Mouse (Mus musculus): ENCODE data around the gene Ankmy1.

Gene Ankmy1

DNA sequence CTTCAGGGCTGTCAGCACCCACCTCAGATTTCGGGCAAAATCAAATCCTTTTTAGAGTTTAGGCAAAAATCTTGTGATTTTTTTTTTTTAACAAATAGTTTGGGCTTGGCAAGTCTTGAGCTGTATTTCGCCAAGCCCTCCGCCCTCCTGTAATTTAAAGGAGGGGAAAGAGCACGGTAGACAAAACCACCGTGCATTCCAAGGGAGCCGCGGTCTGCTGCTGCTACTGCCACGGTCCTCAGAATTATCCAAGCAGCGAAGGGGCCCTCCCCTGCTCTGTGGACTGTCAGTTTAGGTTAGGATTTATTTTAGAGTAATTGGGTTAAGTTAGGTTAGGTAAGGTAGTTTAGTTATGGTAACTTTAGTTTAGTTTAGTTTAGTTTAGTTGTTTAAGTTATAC lies 87.6 kb downstream of the Ankmy1 start:
- no peak for DNase-seq

DNA sequence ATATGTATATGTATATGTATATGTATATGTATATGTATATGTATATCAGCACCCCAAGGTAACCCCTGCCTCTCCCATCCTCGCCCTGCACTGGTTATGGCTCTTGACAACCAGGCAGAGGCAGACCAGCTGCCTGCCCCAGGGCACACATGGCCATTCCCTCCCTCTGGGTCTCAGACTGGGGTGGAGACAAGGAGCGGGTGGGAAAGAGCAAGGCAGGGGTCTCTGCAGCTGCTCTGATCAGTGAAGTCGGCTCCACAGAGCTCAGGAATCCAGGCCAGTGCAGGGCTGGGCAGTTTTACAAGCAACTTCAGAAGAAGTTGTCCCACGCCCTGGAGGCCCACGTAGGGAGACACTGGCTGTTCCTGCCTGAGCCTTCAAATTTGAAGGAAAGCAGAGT lies 88.4 kb downstream of the Ankmy1 start:
- DNase-seq, result no peak

Data from cerebellum, adult 18-20 months (tissue).